Mouse (Mus musculus): Measurements from ENCODE around the gene Lrrc8d.

The Lrrc8d gene

GRCm38 (mm10) chr5:105801031-105801529 is 101.3 kb downstream of the Lrrc8d start:
- no peak for TF ChIP-seq GATA4 (IDR thresholded peaks at IDR 0.05; ENCODE audit: insufficient replicate concordance, low read length)

GRCm38 (mm10) chr5:105805955-105806354 is 106.2 kb downstream of the Lrrc8d start:
- TF ChIP-seq GATA4 (IDR thresholded peaks at IDR 0.05; ENCODE audit: insufficient replicate concordance, low read length) = no peak

- TF ChIP-seq GATA4 (IDR thresholded peaks at IDR 0.05; ENCODE audit: insufficient replicate concordance, low read length) = no peak
These were observed 107.7 kb downstream of the Lrrc8d start for GRCm38 (mm10) chr5:105807461-105807860.

GRCm38 (mm10) chr5:105809056-105809455 is 109.3 kb downstream of the Lrrc8d start:
- no peak for TF ChIP-seq GATA4 (IDR thresholded peaks at IDR 0.05; ENCODE audit: insufficient replicate concordance, low read length)

GRCm38 (mm10) chr5:105813036-105813435 is 113.3 kb downstream of the Lrrc8d start:
- TF ChIP-seq GATA4 (IDR thresholded peaks at IDR 0.05; ENCODE audit: insufficient replicate concordance, low read length) = no peak

GRCm38 (mm10) chr5:105813974-105814373 is 114.2 kb downstream of the Lrrc8d start:
- TF ChIP-seq GATA4 (IDR thresholded peaks at IDR 0.05; ENCODE audit: insufficient replicate concordance, low read length) = no peak

- no peak for TF ChIP-seq GATA4 (IDR thresholded peaks at IDR 0.05; ENCODE audit: insufficient replicate concordance, low read length)
These were observed 116.3 kb downstream of the Lrrc8d start for GRCm38 (mm10) chr5:105816118-105816517.

GRCm38 (mm10) chr5:105817248-105817976 is 117.6 kb downstream of the Lrrc8d start:
- no peak for TF ChIP-seq GATA4 (IDR thresholded peaks at IDR 0.05; ENCODE audit: insufficient replicate concordance, low read length)

GRCm38 (mm10) chr5:105818411-105818810 is 118.6 kb downstream of the Lrrc8d start:
- no peak for TF ChIP-seq GATA4 (IDR thresholded peaks at IDR 0.05; ENCODE audit: insufficient replicate concordance, low read length)

- no peak for TF ChIP-seq GATA4 (IDR thresholded peaks at IDR 0.05; ENCODE audit: insufficient replicate concordance, low read length)
These were observed 121.6 kb downstream of the Lrrc8d start for GRCm38 (mm10) chr5:105821390-105821789.

- TF ChIP-seq GATA4 (IDR thresholded peaks at IDR 0.05; ENCODE audit: insufficient replicate concordance, low read length) = no peak
These were observed 123.0 kb downstream of the Lrrc8d start for GRCm38 (mm10) chr5:105822521-105823498.

GRCm38 (mm10) chr5:105824282-105824681 is 124.5 kb downstream of the Lrrc8d start:
- no peak for TF ChIP-seq GATA4 (IDR thresholded peaks at IDR 0.05; ENCODE audit: insufficient replicate concordance, low read length)

GRCm38 (mm10) chr5:105824827-105825226 is 125.1 kb downstream of the Lrrc8d start:
- peak; percentile 52; the same call in 1 of the 2 replicates for TF ChIP-seq GATA4 (IDR thresholded peaks at IDR 0.05; ENCODE audit: insufficient replicate concordance, low read length)

GRCm38 (mm10) chr5:105826916-105827510 is 127.2 kb downstream of the Lrrc8d start:
- TF ChIP-seq GATA4 (IDR thresholded peaks at IDR 0.05; ENCODE audit: insufficient replicate concordance, low read length) = no peak

GRCm38 (mm10) chr5:105828050-105828449 is 128.3 kb downstream of the Lrrc8d start:
- peak; percentile 51; the same call in 1 of the 2 replicates for TF ChIP-seq GATA4 (IDR thresholded peaks at IDR 0.05; ENCODE audit: insufficient replicate concordance, low read length)

Measured in liver, adult (tissue).